Mouse (Mus musculus) midbrain, embryonic 12.5 days (tissue): ENCODE data around the gene Amigo3. TPM values are rescaled to one million over a fixed set of nuclear protein-coding genes. Genes with fewer than 3 reads are reported as not detected.

ENCODE experiments used
- ATAC-seq: fragments of 200-750 bp; cut with Nextera tagmentation; 2 replicates; pipeline ENCODE4 v1.8.0; 2017; ENCODE audit warnings: low read depth, moderate TSS enrichment, moderate library complexity; ENCODE audit not compliant: low FRiP score
- H3K27ac ChIP-seq: fragments of 300-500 bp; sonication (generic); replicated peaks from 2 replicates; pipeline ENCODE4 v1.5.1; 2016; ENCODE audit warnings: mild to moderate bottlenecking
- H3K27me3 ChIP-seq: fragments of 300-500 bp; sonication (generic); 2 replicates; pipeline ENCODE4 v1.6.1; 2016; ENCODE audit warnings: mild to moderate bottlenecking
- H3K36me3 ChIP-seq: fragments of 300-500 bp; sonication (generic); 2 replicates; pipeline ENCODE4 v1.6.1; 2016
- H3K4me1 ChIP-seq: fragments of 300-500 bp; sonication (generic); 2 replicates; pipeline ENCODE4 v1.6.1; 2016
- H3K4me2 ChIP-seq: fragments of 300-500 bp; sonication (generic); replicated peaks from 2 replicates; pipeline ENCODE4 v1.6.1; 2016; ENCODE audit warnings: mild to moderate bottlenecking, moderate library complexity
- H3K4me3 ChIP-seq: fragments of 300-500 bp; sonication (generic); 2 replicates; pipeline ENCODE4 v1.5.1; 2016; ENCODE audit warnings: mild to moderate bottlenecking
- H3K9ac ChIP-seq: fragments of 300-500 bp; sonication (generic); replicated peaks from 2 replicates; pipeline ENCODE4 v1.6.1; 2016; ENCODE audit warnings: mild to moderate bottlenecking, moderate library complexity
- H3K9me3 ChIP-seq: fragments of 300-500 bp; sonication (generic); 2 replicates; pipeline ENCODE4 v1.6.1; 2016; ENCODE audit warnings: mild to moderate bottlenecking
- WGBS: fragments of 180-500 bp; shearing (Covaris S2); methylation state at CpG from one replicate; pipeline ENCODE4 v1.1.7; 2016; 5-methylcytosine and 5-hydroxymethylcytosine counted together
- polyA plus RNA-seq: library from polyadenylated mRNA; unstranded; fragments of >200 nt; fragmentation: Nextera tagmentation; extraction: Ambion mirVana; gene quantifications from 2 replicates; pipeline ENCODE4 v1.2.1, GENCODE M21; 2016

Amigo3 gene
- polyA plus RNA-seq, 1 experiment from 2014 or later: 3.2 TPM

- Histone ChIP-seq H3K4me1 (peaks cover 3% of the 10 kb centered on the region; the same call in 1 of the 2 replicates), H3K4me3 (no peak overlapping the region), H3K36me3 (peaks cover 34% of the 10 kb centered on the region; the same call in 1 of the 2 replicates), H3K9ac (no peak overlapping the region), H3K27ac (no peak overlapping the region), H3K27me3 (no peaks in the 10 kb centered on the region), H3K9me3 (no peaks in the 10 kb centered on the region), H3K4me2 (no peak overlapping the region)
- no peak for ATAC-seq
- 91% methylated on average over 9 of the region's 9 CpGs for WGBS
These were observed 16.0 kb downstream of the Amigo3 start for GRCm38 (mm10) chr9:108069007-108069406.

DNA sequence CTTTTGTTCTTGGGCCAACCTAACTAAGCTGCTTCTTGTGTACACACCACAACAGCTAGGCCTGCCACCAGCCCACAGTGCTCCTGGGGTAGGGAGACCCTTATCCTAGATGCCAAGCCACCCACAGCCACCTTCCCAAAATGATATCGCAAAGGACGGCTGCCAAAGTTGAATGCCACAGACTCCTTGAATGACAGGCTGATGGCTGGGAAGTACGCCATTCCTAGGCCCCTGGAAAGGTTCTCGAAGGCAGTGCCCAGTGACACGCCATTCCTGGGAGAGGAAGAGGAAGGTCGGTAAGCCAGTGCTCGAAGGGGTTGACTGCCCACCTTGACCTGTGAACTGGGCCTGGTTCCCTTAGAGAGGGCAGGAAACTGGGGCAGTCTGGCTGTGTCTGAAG, 16.6 kb downstream of the Amigo3 start:
- H3K9me3 ChIP-seq: no peaks in the 10 kb centered on the region
- H3K9ac ChIP-seq: no peak overlapping the region
- no peak overlapping the region for H3K4me3 ChIP-seq
- H3K4me1 ChIP-seq: peaks cover 3% of the 10 kb centered on the region; the same call in 1 of the 2 replicates
- ATAC-seq: no peak
- 88% methylated on average over 7 of the region's 7 CpGs for WGBS
- no peak overlapping the region for H3K27ac ChIP-seq
- no peaks in the 10 kb centered on the region for H3K27me3 ChIP-seq
- H3K36me3 ChIP-seq: peaks cover 34% of the 10 kb centered on the region; the same call in 1 of the 2 replicates
- H3K4me2 ChIP-seq: no peak overlapping the region

GRCm38 (mm10) chr9:108071801-108072200, 18.8 kb downstream of the Amigo3 start:
- 92% methylated on average over 4 of the region's 4 CpGs for WGBS
- ATAC-seq: no peak
- peaks cover 3% of the 10 kb centered on the region; the same call in 1 of the 2 replicates for H3K4me1 ChIP-seq
- no peak overlapping the region for H3K9ac ChIP-seq
- no peaks in the 10 kb centered on the region for H3K9me3 ChIP-seq
- no peak overlapping the region for H3K27ac ChIP-seq
- H3K27me3 ChIP-seq: no peaks in the 10 kb centered on the region
- no peak overlapping the region for H3K4me3 ChIP-seq
- H3K4me2 ChIP-seq: no peak overlapping the region
- H3K36me3 ChIP-seq: peaks cover 29% of the 10 kb centered on the region; the same call in 1 of the 2 replicates

- Histone ChIP-seq H3K9ac (no peak overlapping the region), H3K9me3 (no peaks in the 10 kb centered on the region), H3K4me3 (no peak overlapping the region), H3K27ac (peak overlapping the region; percentile 52; the same call in 1 of the 2 replicates), H3K27me3 (no peaks in the 10 kb centered on the region), H3K4me2 (no peak overlapping the region), H3K4me1 (peaks cover 3% of the 10 kb centered on the region; the same call in 1 of the 2 replicates), H3K36me3 (peaks cover 29% of the 10 kb centered on the region; the same call in 1 of the 2 replicates)
- WGBS: 49% methylated on average over 9 of the region's 9 CpGs
- ATAC-seq: no peak
These were observed 19.5 kb downstream of the Amigo3 start for GRCm38 (mm10) chr9:108072481-108072924.

DNA sequence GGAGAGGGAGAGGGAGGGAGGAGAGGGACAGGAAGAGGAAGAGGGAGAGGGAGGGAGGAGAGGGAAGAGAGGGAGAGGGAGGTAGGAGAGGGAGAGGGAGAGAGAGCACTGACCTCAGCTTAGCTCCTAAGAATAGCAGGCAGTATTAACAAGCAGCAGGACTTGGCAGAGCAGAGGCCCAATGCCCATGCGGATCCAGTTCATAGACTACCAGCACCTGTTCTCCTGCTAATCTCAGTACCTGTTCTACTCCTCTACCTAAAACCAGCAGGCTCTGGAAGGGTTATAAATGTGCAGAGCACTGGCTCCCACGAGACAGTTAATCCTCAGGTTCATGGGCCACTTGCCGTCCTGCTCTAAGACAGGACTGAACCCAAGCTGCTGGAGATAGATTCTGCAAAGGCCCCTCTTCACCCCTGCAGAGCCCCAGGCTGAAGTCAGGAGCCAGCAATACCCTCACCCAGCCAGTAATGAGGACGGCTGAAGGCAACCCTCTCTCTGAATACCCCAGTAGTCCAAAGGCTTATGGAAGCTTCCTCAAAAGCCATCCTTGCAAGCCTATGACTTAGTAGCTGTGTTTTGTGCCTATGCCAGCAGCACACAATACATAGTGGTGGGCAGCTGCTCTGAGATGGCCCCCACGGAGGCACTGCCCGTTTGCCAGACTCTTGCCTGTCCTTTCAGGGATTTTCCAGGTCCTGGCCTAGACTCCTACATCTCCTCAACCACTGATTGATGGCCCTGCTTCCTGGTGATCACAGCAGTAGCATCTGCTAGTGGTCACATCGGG, 20.4 kb downstream of the Amigo3 start:
- ATAC-seq: no peak
- Histone ChIP-seq H3K4me2 (no peak overlapping the region), H3K27me3 (no peaks in the 10 kb centered on the region), H3K27ac (no peak overlapping the region), H3K4me3 (no peak overlapping the region), H3K9me3 (no peaks in the 10 kb centered on the region), H3K9ac (no peak overlapping the region), H3K36me3 (peaks cover 29% of the 10 kb centered on the region; the same call in 1 of the 2 replicates), H3K4me1 (peaks cover 7% of the 10 kb centered on the region)
- 59% methylated on average over 7 of the region's 7 CpGs for WGBS

- Histone ChIP-seq H3K4me2 (peak within 1 kb of the TSS; percentile 93), H3K27ac (no peak within 1 kb of the TSS), H3K4me3 (peak within 1 kb of the TSS; percentile 76), H3K27me3 (peaks cover 43% of the 10 kb centered on the region), H3K9me3 (no peaks in the 10 kb centered on the region), H3K4me1 (peaks cover 18% of the 10 kb centered on the region), H3K36me3 (peaks cover 11% of the 10 kb centered on the region), H3K9ac (peak within 1 kb of the TSS; percentile 85)
- ATAC-seq: no peak
- 75% methylated on average over 5 of the region's 5 CpGs for WGBS
These were observed 27.2 kb downstream of the Amigo3 start, which contains the start of gene Mst1 for GRCm38 (mm10) chr9:108080168-108080567. Gene Mst1, plus strand, starts transcription at chr9:108080436.

DNA sequence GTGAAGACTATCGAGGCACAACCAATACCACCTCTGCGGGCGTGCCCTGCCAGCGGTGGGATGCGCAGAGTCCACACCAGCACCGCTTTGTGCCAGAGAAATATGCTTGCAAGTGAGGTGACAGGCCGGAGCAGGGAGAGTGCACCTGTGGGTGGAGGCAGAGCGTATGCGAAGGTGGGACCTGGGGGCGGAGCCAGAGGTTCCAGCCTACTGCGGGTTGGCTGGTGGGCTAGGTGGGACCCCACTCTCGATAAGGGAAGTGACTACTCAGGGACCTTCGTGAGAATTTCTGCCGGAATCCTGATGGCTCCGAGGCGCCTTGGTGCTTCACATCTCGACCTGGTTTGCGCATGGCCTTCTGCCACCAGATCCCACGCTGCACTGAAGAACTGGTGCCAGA, 29.6 kb downstream of the Amigo3 start:
- Histone ChIP-seq H3K9me3 (no peaks in the 10 kb centered on the region), H3K4me1 (peaks cover 18% of the 10 kb centered on the region), H3K27ac (no peak overlapping the region), H3K4me3 (no peak overlapping the region), H3K9ac (0 out of 2 replicates have a peak overlapping the region, but pooled peaks have one; percentile 8), H3K36me3 (peaks cover 35% of the 10 kb centered on the region), H3K4me2 (0 out of 2 replicates have a peak overlapping the region, but pooled peaks have one; percentile 3), H3K27me3 (peaks cover 43% of the 10 kb centered on the region)
- ATAC-seq: no peak
- WGBS: 8% methylated on average over 19 of the region's 19 CpGs

DNA sequence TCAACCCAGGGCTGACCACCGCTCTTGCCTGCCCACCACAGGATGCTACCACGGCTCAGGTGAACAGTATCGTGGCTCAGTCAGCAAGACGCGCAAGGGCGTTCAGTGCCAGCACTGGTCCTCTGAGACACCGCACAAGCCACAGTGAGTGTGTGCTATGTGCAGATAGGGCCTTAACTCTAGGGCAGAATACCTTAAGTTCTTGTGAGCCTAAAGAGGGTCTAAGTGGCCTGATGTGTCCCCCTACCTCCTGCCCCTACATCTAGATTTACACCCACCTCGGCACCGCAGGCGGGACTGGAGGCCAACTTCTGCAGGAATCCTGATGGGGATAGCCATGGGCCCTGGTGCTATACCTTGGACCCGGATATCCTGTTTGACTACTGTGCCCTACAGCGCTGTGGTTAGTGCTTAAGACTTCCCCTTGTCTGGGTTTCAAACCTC, 30.1 kb downstream of the Amigo3 start, which contains the start of gene Rnf123:
Rnf123 (minus strand) TSS at position 359 of the 444 bp plus-strand sequence.
- H3K4me3 ChIP-seq: no peak within 1 kb of the TSS
- ATAC-seq: no peak

DNA sequence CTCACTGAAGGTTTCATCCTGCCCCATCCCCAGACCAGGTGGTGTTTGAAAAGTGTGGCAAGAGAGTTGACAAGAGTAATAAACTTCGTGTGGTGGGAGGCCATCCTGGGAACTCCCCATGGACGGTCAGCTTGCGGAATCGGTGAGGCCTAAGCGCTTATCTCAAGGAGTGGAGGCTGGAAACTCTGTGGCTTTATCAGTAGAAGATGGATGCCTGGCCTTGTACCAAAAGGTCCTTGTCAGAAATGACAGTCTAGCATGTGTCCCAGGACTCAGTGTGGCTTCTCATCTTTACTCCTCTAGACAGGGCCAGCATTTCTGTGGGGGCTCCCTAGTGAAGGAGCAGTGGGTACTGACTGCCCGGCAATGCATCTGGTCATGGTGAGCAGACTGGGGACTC, 30.6 kb downstream of the Amigo3 start:
- H3K9me3 ChIP-seq: no peaks in the 10 kb centered on the region

More for the DNA sequence above, 30.1 kb downstream of the Amigo3 start, which contains the start of gene Rnf123:
- peaks cover 15% of the 10 kb centered on the region for H3K4me1 ChIP-seq
- WGBS: 38% methylated on average over 12 of the region's 12 CpGs
- H3K4me2 ChIP-seq: 0 out of 2 replicates have a peak within 1 kb of the TSS, but pooled peaks have one; percentile 3
- H3K36me3 ChIP-seq: peaks cover 40% of the 10 kb centered on the region
- H3K9me3 ChIP-seq: no peaks in the 10 kb centered on the region
- H3K27ac ChIP-seq: no peak within 1 kb of the TSS
- 0 out of 2 replicates have a peak within 1 kb of the TSS, but pooled peaks have one; percentile 8 for H3K9ac ChIP-seq
- H3K27me3 ChIP-seq: peaks cover 43% of the 10 kb centered on the region

DNA sequence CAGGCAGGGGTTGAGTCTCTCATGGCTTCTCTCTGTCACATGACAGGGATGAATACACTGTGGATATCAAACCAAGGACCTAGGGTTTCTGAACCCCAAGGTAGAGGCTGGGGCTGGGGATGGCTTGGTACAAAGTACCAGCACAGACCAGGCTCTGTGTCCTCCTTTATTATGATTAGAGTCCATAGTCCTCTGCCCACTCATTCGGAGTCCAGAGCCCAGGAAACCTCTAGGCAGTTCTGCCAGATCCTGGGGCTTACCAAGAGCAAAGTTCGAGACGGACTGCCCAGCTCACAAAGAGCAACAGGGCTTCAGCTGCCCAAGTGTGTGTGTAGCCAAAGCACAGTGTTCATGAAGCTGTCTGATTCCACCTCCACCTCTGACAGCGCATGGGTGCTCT, 32.3 kb downstream of the Amigo3 start:
- Histone ChIP-seq H3K9ac (no peak overlapping the region), H3K27ac (no peak overlapping the region), H3K9me3 (no peaks in the 10 kb centered on the region), H3K4me1 (peaks cover 2% of the 10 kb centered on the region; the same call in 1 of the 2 replicates), H3K36me3 (peaks cover 62% of the 10 kb centered on the region), H3K27me3 (peaks cover 42% of the 10 kb centered on the region), H3K4me2 (no peak overlapping the region), H3K4me3 (no peak overlapping the region)
- WGBS: 95% methylated on average over 4 of the region's 4 CpGs
- no peak for ATAC-seq

More for the DNA sequence above, 30.6 kb downstream of the Amigo3 start:
- peaks cover 9% of the 10 kb centered on the region for H3K4me1 ChIP-seq
- WGBS: 86% methylated on average over 6 of the region's 6 CpGs
- H3K4me3 ChIP-seq: no peak overlapping the region
- no peak overlapping the region for H3K27ac ChIP-seq
- peaks cover 45% of the 10 kb centered on the region for H3K36me3 ChIP-seq
- no peak overlapping the region for H3K9ac ChIP-seq
- H3K27me3 ChIP-seq: peaks cover 43% of the 10 kb centered on the region
- H3K4me2 ChIP-seq: no peak overlapping the region
- no peak for ATAC-seq

- no peak overlapping the region for H3K27ac ChIP-seq
- no peak overlapping the region for H3K4me2 ChIP-seq
- H3K4me1 ChIP-seq: peaks cover 24% of the 10 kb centered on the region
- peaks cover 73% of the 10 kb centered on the region for H3K36me3 ChIP-seq
- no peak overlapping the region for H3K4me3 ChIP-seq
- WGBS: 96% methylated on average over 7 of the region's 7 CpGs
- H3K9me3 ChIP-seq: no peaks in the 10 kb centered on the region
- no peaks in the 10 kb centered on the region for H3K27me3 ChIP-seq
- ATAC-seq: no peak
- no peak overlapping the region for H3K9ac ChIP-seq
These were observed 37.7 kb downstream of the Amigo3 start for GRCm38 (mm10) chr9:108090611-108091120.

DNA sequence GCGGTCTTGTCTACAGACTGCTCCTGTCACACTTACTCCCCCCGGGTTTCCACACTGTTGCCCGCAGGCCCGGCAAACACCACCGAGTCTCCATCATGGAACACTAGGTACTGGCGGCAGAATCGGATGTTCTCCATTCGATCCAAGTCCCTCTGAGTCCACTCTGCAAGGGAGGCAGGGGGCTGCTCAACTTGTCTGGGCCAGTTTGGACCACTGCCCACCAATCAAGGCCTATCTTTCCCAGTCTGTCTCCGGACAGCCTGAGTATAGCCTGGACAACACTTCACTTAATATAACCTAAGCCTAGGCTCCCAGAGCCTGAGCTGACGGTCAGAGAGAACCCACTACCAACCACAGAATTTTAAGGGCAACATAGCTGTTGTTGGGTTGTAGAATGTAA, 40.6 kb downstream of the Amigo3 start:
- ATAC-seq: no peak
- H3K4me2 ChIP-seq: peak overlapping the region; percentile 95
- H3K9ac ChIP-seq: peak overlapping the region; percentile 90
- H3K27ac ChIP-seq: no peak overlapping the region; the same call in 1 of the 2 replicates
- WGBS: 75% methylated on average over 10 of the region's 10 CpGs
- H3K4me1 ChIP-seq: peaks cover 28% of the 10 kb centered on the region
- peaks cover 44% of the 10 kb centered on the region for H3K36me3 ChIP-seq
- H3K9me3 ChIP-seq: no peaks in the 10 kb centered on the region
- H3K4me3 ChIP-seq: peak overlapping the region; percentile 88
- no peaks in the 10 kb centered on the region for H3K27me3 ChIP-seq
